Mouse (Mus musculus) B cell, adult (primary cell): ENCODE results near the gene Cfap44. TPM values are rescaled to one million over a fixed set of nuclear protein-coding genes. Genes with fewer than 3 reads are reported as not detected.

Experiments used
- total RNA-seq: library from RNA; stranded (reverse); gene quantifications from 4 replicates; pipeline ENCODE4 v1.2.4, GENCODE M21; 2023; ENCODE audit not compliant: inconsistent age

Gene Cfap44
- not detected in 4 replicates for total RNA-seq

GRCm38 (mm10) chr16:44394577-44395243 is at the start of gene Cfap44:
TSS of gene Cfap44 (plus strand) at chr16:44394796.

GRCm38 (mm10) chr16:44347071-44347901 is 47.3 kb upstream of the Cfap44 start, which contains the start of gene Spice1:
TSS of gene Spice1 (plus strand) at chr16:44347121.

Other genes with a start within 250 kb of the Cfap44 start
- 45.7 to 62.6 TPM (median 51.8 TPM) in 4 replicates for gene Usf3, start 221.6 kb upstream of the Cfap44 start, total RNA-seq
- 12.6 to 17.9 TPM (median 13.8 TPM) in 4 replicates for gene Sidt1, start 61.6 kb upstream of the Cfap44 start, total RNA-seq
- gene Spice1, start 47.7 kb upstream of the Cfap44 start, total RNA-seq: 26.9 to 33.9 TPM (median 30.8 TPM) in 4 replicates
- 0.10 TPM in 1 of 4 replicates, not detected in the others for gene Boc, start 164.1 kb downstream of the Cfap44 start, total RNA-seq